ENCODE assay signal across 11 mouse cellular contexts in the genomic region with DNA sequence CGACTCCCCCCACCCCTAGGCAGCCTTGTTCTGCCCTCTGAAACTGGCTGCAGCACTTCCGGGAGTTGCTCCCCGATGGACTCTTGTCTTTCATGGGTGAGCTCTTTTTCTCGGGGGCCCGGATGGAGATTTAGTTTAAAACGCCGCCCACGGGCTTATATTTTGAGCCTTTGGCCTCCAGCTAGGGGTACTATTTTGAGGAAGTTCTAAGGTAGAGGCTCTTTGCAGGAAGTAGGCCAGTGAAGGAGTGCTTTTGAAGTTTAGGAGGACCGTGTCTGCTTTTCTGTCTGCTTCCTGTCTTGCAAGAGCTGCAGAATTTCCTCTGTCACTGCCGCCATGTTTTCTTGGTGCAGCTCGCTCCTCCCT. TPM values are rescaled to one million over a fixed set of nuclear protein-coding genes. Genes with fewer than 3 reads are reported as not detected.
A peak's percentile ranks its signal among the peaks of the same experiment; 100 is the strongest.
DNase-seq lines count a peak whose midpoint lies in the region; ATAC-seq lines count a peak whose summit lies in the region.
"Had no signal": no experiment of that assay in that cellular context is flagged by ENCODE, and none has a peak within 500 bp of the region (broad histone marks: within the 10 kb centered on the region; RNA-seq: fewer than 3 reads in every experiment).

No protein-coding gene starts in this region.

- H3K4me2 ChIP-seq in hindbrain, embryonic 15.5 days, result no peak overlapping the region
- H3K4me2 ChIP-seq in hindbrain, embryonic 11.5 days (replicated peaks; ENCODE audit: low read depth, low read length), result no peak overlapping the region

- peak overlapping the region; percentile 2; the same call in 1 of the 2 replicates for H3K27ac ChIP-seq in hindbrain, embryonic 15.5 days (replicated peaks)
- H3K27ac ChIP-seq in hindbrain, embryonic 11.5 days (ENCODE audit: low read depth, low read length), result no peak overlapping the region
- peak overlapping the region; percentile 55; the same call in 1 of the 2 replicates for H3K27ac ChIP-seq in brown adipose tissue, adult 24 weeks (replicated peaks; ENCODE audit: low read depth, low read length)

- H3K4me1 ChIP-seq in hindbrain, embryonic 15.5 days (replicated peaks), result peaks cover 10% of the 10 kb centered on the region
- H3K4me1 ChIP-seq in hindbrain, embryonic 11.5 days (replicated peaks; ENCODE audit: control insufficient read depth, insufficient read depth, low read length), result 0 out of 2 replicates have a peak, but pooled peaks cover 6% of the 10 kb centered on the region
- peaks cover 2% of the 10 kb centered on the region for H3K4me1 ChIP-seq in brown adipose tissue, adult 24 weeks (ENCODE audit: control insufficient read depth, insufficient read depth, insufficient read length, low read length)

- H3K36me3 ChIP-seq in hindbrain, embryonic 15.5 days, result no peaks in the 10 kb centered on the region
- H3K36me3 ChIP-seq in hindbrain, embryonic 11.5 days (ENCODE audit: control insufficient read depth, insufficient read depth, low read length), result no peaks in the 10 kb centered on the region

- H3K9ac ChIP-seq in hindbrain, embryonic 15.5 days, result no peak overlapping the region
- no peak overlapping the region for H3K9ac ChIP-seq in hindbrain, embryonic 11.5 days (ENCODE audit: low read depth, low read length)

- WGBS in hindbrain, embryonic 15.5 days, result 55% methylated on average over 11 of the region's 11 CpGs
- WGBS in hindbrain, embryonic 11.5 days, result 54% methylated on average over 11 of the region's 11 CpGs

- no peak for DNase-seq in hindbrain, embryonic 11.5 days (ENCODE audit: low spot score)
- DNase-seq in CD4-positive helper T cell, adult 2 months (ENCODE audit: low read depth, low spot score), result peak; percentile 78
- no peak for DNase-seq in ovary, postnatal 14 days (ENCODE audit: low spot score)
- DNase-seq in layer of hippocampus, adult 8-10 months (ENCODE audit: low spot score in 2 of 2), result no peak
- DNase-seq in right cerebral cortex, postnatal 10 days (ENCODE audit: low spot score in 2 of 2), result no peak
- DNase-seq: cerebellum, adult 11 months; lung, postnatal 10 days had no signal

- no peak overlapping the region for H3K4me3 ChIP-seq in hindbrain, embryonic 15.5 days
- H3K4me3 ChIP-seq in hindbrain, embryonic 11.5 days (ENCODE audit: low read depth, low read length), result no peak overlapping the region
- no peak overlapping the region for H3K4me3 ChIP-seq in brown adipose tissue, adult 24 weeks (ENCODE audit: insufficient read depth, low read depth, low read length)
- H3K4me3 ChIP-seq: erythroblast, embryonic 14.5 days had no signal

- ATAC-seq in hindbrain, embryonic 15.5 days (ENCODE audit: low FRiP score, low read depth), result no peak
- ATAC-seq in hindbrain, embryonic 11.5 days (ENCODE audit: low FRiP score), result no peak
- ATAC-seq in megakaryocyte progenitor cell, adult 5-6 weeks (replicated peaks; ENCODE audit: poor library complexity), result peak; percentile 70

- H3K27me3 ChIP-seq in hindbrain, embryonic 15.5 days, result no peaks in the 10 kb centered on the region
- H3K27me3 ChIP-seq in hindbrain, embryonic 11.5 days (ENCODE audit: control insufficient read depth, insufficient read depth, low read length), result no peaks in the 10 kb centered on the region

- H3K9me3 ChIP-seq in hindbrain, embryonic 15.5 days, result no peaks in the 10 kb centered on the region
- no peaks in the 10 kb centered on the region for H3K9me3 ChIP-seq in hindbrain, embryonic 11.5 days (ENCODE audit: control insufficient read depth, low read length)

RNA-seq across cellular contexts. Expression of gene Rassf2, which starts 5.4 kb away (rescaled TPM):
- polyA plus RNA-seq in hindbrain, embryonic 15.5 days (2015; fragmentation: Nextera tagmentation; extraction: Ambion mirVana), result 26.9 and 32.7 TPM in 2 replicates
- 27.2 and 27.3 TPM in 2 replicates for polyA plus RNA-seq in hindbrain, embryonic 11.5 days (2014; fragmentation: Nextera tagmentation; extraction: Ambion mirVana)
- 7.8 and 18.5 TPM in 2 replicates for polyA plus RNA-seq in brown adipose tissue, adult 24 weeks (2012; ENCODE audit: insufficient read depth, insufficient read length, missing spikeins)
- total RNA-seq in megakaryocyte progenitor cell, adult 5-6 weeks (2015), result 32.9 and 42.8 TPM in 2 replicates
- total RNA-seq in megakaryocyte progenitor cell, adult 5-6 weeks (2017), result 65.5 and 71.5 TPM in 2 replicates
- 10 to 100 TPM; 50.1 to 62.3 (median 53.7) TPM for total RNA-seq in layer of hippocampus, adult 8-10 months (2022)
